Mouse (Mus musculus): ENCODE measurements around the gene Nodal.

Nodal gene

GRCm38 (mm10) chr10:61399156-61399734, 18.5 kb upstream of the Nodal start:
- DNase-seq, result peak; percentile 81

DNA sequence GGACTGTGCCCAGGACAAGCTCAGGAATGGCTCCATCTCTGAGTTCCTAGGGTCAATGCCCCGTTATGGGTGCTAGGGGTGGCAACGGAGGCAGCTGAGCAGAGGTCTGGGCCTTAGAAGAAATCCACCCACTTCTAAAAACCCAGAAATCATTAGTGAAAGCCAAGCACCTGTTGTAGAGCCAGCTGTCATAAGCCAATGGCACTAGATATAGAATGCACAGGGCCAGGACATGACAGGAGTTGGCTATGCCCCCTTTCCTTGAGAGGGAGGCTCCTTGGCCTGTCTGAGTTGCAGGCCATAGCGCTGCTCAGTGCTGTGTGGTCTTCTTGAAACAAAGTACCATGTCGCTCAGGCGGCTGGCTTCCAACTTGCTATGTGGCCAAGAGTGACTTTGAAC, 17.4 kb upstream of the Nodal start:
- no peak for DNase-seq

GRCm38 (mm10) chr10:61402480-61402879, 15.3 kb upstream of the Nodal start:
- DNase-seq, result no peak

GRCm38 (mm10) chr10:61402911-61403310, 14.9 kb upstream of the Nodal start:
- no peak for DNase-seq

DNA sequence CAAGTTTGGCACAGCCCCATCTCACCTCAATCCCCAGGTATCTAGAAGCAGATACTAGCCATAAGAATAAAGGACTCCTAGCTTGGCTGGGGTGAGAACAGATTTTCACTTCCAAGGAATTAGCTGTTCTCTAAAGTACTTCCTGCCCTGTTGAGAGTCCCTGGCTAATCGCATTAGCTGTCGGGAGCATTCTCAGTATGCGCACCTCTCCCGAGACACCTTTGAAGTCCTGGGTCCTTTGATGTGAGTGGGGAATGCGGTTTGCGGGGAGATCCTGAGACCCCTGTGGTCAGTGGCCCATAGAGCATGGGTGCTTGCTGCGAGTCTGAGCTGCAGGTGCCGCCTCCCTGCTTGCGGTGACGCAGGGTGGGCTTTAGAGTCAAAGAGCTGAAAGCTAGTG, 11.8 kb upstream of the Nodal start:
- no peak for DNase-seq

GRCm38 (mm10) chr10:61409776-61410175, 8.0 kb upstream of the Nodal start:
- no peak for DNase-seq

DNA sequence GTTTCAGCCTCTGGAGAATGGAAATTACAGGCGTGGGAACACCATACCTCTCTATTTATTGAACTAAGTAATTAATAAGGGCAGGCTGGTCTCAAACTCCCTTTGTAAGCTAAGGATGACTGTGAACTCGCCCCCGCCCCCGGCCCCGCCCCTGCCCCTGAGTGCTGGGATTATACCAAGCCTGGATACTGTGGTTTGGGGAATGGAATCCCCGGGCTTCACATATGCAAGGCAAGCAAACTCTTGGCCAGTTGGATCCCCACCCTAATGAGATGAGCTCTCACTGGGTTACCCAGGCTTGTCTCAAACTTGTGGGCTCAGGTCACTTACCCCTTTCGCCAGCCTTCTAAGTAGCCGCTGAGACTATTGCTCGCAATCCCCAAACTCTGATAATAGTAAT, 7.6 kb upstream of the Nodal start:
- no peak for DNase-seq

DNA sequence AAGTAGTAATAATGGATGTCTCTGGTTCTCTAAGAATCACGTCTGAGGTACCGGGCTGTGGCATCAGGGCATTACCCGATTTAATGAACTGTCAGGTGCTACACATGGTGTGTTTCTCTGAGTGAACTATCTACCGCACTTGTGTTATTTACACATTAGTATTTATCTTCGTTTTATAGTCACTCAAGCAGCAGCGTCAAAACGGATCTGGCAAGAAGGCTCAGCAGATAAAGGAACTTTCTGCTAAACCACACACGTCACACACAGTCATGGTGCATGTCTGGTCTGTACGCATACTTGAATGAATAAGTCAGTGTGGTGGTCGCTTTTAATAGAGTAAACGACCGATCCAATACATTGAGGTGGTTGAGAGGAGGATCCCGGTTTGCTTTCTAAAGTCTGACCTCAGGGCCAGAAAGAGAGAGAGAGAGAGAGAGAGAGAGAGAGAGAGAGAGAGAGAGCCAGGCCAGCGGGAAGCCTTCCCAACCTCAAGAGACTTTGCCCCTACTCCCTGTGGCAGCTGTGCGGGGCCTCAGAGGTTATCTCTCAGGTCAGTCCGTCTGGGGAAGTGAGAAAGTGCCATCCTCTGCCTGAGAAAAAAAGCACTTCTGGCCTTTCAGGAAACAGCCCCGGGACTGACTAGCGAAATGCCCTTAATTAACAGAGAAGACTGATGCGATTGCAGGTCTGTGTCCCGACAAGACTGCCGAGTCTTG, 4.7 kb upstream of the Nodal start:
- DNase-seq, result no peak

GRCm38 (mm10) chr10:61415240-61415639, 2.5 kb upstream of the Nodal start:
- DNase-seq, result no peak

DNA sequence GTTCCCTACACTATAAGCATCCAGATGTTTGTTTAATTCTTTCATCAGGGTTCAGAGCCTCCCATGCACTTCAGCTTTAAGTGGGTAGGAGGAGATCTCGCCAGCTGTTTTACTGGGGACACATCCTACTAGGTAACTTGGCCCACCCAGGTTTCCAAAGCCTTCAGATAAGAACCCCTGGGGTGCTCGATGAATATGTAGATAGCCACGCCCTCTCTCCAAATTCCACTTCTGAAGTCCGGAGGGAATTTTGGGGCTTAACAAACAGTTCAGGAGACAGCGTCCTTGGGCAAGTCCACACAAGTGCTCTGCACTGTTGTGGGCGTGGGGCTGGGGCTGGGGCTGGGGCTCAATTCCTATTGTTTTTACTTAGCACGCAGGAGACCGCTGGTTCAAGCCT, 1.9 kb upstream of the Nodal start:
- DNase-seq, result no peak

GRCm38 (mm10) chr10:61416561-61416960, 1.2 kb upstream of the Nodal start:
- no peak for DNase-seq

DNA sequence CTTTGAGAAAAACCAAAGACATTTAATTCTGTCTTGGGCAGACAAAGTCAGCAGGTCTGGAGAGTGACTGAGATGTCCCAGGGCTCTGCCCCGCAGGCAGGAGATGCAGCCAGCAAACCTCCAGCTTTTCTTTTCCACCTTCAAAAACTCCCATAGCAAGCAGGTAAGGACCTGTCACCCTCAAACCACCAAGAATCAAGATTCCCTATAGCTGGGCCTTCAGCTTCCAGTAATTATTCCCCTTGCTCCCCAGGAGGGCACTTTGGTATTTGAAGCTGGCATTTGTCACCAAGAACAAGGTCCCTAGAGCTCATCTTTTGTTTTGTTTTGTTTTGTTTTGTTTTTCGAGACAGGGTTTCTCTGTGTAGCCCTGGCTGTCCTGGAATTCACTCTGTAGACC, 726 bp upstream of the Nodal start:
- DNase-seq, result no peak

GRCm38 (mm10) chr10:61418131-61418900, 544 bp downstream of the Nodal start:
- DNase-seq, result no peak

DNA sequence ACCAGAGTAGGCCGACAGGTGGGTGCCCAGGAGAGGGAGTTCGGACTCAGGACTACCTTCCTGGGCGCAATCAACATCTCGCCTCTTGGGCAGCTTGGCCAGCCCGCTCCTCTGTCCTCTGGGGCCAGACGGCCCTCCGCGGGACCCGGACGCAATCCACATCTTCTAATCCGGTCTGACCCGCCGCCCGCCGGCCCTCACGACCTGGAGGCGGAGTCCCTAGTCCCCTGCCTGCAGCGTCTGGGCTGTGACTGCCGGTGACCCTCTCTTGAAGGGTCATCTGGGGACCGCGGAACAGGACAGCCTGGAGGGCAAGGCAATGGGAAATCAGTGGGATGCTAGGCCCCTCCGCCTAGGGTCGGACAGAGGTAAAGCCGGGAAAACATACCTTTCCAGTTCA, 1.4 kb downstream of the Nodal start:
- peak; percentile 38 for DNase-seq

DNA sequence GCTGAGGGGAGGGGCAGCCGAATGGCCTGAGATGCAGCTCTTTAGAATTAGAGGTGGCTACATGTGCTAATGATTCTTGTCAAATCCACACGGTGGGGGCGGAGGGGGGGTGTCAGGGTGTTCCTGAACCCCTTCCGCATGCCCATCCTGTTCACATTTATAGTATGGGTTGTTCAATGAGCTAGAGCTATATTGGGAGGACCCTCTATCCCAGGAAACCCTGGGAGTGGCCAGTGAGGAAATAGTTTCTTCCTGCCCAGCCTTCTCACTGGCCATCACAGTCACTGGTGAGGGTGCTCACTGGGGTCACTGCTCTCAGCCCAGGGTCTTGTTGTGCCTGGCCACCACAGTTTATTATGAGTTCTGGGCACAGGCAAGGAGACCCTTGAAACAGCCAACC, 2.2 kb downstream of the Nodal start:
- no peak for DNase-seq

- no peak for DNase-seq
These were observed 5.1 kb downstream of the Nodal start for GRCm38 (mm10) chr10:61422861-61423260.

DNA sequence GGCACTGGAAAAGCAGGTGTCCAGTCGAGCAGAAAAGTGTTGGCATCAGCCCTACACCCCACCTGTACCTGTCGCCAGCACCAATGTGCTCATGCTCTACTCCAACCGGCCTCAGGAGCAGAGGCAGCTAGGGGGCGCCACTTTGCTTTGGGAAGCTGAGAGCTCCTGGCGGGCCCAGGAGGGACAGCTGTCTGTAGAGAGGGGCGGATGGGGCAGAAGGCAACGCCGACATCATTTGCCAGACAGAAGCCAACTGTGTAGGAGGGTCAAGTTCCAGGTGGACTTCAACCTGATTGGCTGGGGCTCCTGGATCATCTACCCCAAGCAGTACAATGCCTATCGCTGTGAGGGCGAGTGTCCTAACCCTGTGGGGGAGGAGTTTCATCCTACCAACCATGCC, 5.5 kb downstream of the Nodal start:
- peak; percentile 39 for DNase-seq

- no peak for DNase-seq
These were observed 6.7 kb downstream of the Nodal start for GRCm38 (mm10) chr10:61424500-61424899.

GRCm38 (mm10) chr10:61425047-61425446, 7.3 kb downstream of the Nodal start:
- peak; percentile 50 for DNase-seq

DNA sequence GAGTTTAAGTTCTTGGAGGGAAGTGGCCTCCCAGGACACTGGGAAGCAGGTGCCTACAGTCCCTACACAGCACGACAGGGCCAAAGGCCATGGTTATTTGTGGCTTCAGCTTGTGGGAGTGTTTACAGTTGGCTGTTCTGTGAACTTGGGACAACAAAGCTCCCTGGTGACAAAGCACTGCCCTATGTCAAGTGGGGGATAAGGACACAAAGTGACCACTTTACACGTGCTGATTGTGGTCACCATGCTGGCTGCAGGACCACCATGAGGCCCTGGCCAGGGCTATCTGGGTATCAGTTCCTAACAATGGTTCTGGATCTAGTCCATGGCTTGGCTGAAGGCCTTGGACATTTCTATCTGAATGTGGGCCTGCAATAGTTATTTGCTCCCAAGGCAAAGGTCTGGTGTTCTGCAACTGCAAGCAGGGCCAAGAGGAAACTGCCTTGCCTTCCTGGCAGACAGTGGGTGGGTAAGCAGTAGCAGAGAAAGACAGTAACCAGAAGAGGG, 8.5 kb downstream of the Nodal start:
- peak; percentile 38 for DNase-seq

DNA sequence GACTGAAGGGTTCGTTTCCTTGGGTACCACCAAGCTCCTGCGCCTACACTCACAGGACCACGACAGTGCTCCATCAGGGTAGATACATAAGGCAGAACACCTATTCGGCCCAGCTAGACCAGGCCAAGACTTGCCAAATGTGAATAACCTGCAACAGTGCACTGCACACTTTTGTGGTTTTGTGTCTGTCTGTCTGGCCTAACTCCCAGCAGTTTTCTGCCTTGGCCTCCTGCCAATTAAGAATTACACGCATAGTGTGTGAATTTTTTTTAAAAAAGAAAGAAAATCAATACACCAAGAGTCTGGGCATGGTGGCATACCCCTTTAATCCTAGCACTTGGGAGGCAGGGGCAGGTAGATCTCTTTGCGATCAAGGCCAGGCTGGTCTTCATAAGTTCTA, 10.2 kb downstream of the Nodal start:
- no peak for DNase-seq

- no peak for DNase-seq
These were observed 10.6 kb downstream of the Nodal start for GRCm38 (mm10) chr10:61428416-61428815.

DNA sequence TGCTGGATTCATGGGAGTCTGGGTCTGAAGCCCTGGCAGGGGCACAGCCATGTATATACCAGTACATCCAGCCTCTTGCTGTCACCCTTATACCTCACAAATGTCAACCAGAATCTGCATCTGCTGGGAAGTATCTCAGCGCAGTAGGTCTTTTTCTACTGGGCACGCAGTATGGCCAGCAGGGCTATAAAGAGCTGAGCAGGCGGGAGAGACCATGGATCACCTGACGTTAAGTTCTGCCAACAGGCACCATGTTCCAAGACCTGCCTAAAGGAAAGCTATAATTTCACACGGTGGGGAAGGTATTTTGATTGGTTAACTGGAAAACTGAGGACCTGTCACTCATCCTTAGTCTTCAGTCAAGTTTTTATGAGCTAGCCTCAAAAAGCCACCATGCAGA, 11.3 kb downstream of the Nodal start:
- no peak for DNase-seq

GRCm38 (mm10) chr10:61431375-61431774, 13.6 kb downstream of the Nodal start:
- no peak for DNase-seq
